Mouse (Mus musculus) spleen, embryonic (tissue): ENCODE measurements around the gene Lfng.

Experiments used
- CTCF ChIA-PET: fragments of 350-600 bp; sonication (Branson Sonifier 250); formaldehyde crosslinking; loops from one replicate; lab custom pipeline; 2022; lab: Charles Lee

The Lfng gene

DNA sequence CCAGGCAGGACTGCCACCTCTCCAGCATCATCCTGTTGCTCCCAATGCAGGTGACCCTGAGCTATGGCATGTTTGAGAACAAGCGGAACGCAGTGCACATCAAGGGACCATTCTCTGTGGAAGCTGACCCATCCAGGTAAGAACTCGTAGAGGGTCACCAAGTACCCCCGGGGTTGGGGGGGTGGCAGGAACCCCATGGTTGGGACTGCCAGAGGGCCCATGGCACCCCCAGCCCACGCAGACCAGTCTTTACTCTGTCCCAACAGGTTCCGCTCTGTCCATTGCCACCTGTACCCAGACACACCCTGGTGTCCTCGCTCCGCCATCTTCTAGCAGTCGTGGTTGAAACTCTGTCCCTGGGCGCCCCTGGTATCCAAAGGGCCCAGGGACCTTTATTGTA lies 7.0 kb downstream of the Lfng start:
- CTCF ChIA-PET: no interaction called here

DNA sequence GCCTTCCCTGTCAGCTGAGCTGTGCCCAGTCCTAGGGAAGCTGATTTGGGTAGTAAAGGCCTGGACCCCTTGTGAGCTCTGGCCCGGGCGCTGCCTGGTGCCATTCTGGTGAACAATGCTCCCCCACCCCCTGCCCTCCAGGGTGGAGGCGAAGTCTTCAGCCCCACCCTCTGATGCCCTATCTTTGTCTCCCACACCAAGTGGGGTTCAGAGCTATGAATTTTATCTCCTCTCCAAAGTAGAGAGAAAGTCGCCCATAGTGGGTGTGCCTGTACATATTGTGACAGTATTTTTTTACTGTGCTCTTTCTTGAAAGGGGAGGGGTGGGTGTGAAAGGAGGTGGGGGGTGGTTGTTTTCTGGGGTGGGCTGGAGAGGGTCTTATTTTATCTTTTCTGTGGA lies 7.7 kb downstream of the Lfng start:
- CTCF ChIA-PET: no interaction called here

GRCm38 (mm10) chr5:140615321-140616109 lies 8.4 kb downstream of the Lfng start:
- CTCF ChIA-PET: interaction anchor here (0.6 kb wide), 1 partner anchor 8 kb away, joined by 4 read pairs; no protein-coding TSS in a partner anchor

- CTCF ChIA-PET: interaction anchor here (0.6 kb wide), 1 partner anchor 8 kb away, joined by 4 read pairs; no protein-coding TSS in a partner anchor
Observed at GRCm38 (mm10) chr5:140616110-140616503, 9.0 kb downstream of the Lfng start.

GRCm38 (mm10) chr5:140616691-140617090 lies 9.6 kb downstream of the Lfng start:
- CTCF ChIA-PET: interaction anchor here (1.2 kb wide), 1 partner anchor 10 kb away, joined by 3 read pairs; the partner anchor contains the start of gene Lfng

DNA sequence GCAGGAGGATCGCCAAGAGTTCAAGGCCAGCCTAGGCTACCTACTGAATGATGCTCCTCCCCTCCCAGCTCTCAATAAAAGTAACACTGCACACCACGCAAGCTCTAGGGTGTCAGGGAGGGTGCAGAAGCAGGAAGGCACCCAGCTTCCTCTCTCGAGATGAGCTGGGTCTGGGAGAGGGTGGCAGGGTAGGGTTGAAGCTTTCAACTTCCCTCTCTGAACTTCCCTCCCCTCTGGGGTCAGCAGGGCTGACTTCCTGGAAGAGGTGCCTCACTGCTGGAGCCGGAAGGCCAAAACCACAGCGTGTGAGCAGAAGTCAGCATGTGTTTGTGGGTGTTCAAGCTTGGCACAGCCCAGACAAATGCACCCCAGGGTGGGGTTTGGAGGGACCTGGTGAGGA lies 10.6 kb downstream of the Lfng start:
- CTCF ChIA-PET: interaction anchor here (1.2 to 1.5 kb wide), 2 partner anchors 11 to 51 kb away, joined by 3 to 5 read pairs; partner anchors contain the start of gene Lfng

DNA sequence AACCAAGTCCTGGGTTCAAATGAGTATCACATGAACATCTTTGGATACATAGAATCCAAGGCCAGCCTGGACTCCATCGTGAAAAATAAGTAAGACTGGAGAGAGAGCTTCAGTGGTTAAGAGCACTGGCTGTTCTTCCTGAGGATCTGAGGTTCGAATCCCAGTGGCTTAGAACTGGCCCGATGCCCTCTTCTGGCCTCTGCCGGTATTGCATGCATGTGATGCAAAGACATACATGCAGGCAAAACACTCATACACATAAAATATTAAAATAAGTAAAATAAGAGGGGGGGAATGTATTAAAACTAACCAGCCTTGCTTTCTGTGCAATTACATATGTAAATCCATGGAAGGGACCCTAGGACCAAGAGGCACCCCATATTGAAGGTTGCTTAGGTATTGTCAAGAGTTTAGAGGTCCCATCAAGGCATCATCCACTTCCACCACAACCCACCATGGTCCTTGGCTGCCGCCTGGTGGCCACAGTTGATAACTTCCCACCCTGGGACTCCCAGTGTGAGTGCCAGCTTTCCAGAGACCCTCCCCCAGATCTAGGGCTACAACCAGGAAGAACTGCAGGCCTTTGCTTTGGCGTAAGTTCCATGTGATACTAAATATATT lies 12.1 kb downstream of the Lfng start:
- CTCF ChIA-PET: interaction anchor here (1.0 to 1.5 kb wide), 3 partner anchors 52 to 79 kb away, joined by 3 to 27 read pairs (median 5); no protein-coding TSS in a partner anchor

DNA sequence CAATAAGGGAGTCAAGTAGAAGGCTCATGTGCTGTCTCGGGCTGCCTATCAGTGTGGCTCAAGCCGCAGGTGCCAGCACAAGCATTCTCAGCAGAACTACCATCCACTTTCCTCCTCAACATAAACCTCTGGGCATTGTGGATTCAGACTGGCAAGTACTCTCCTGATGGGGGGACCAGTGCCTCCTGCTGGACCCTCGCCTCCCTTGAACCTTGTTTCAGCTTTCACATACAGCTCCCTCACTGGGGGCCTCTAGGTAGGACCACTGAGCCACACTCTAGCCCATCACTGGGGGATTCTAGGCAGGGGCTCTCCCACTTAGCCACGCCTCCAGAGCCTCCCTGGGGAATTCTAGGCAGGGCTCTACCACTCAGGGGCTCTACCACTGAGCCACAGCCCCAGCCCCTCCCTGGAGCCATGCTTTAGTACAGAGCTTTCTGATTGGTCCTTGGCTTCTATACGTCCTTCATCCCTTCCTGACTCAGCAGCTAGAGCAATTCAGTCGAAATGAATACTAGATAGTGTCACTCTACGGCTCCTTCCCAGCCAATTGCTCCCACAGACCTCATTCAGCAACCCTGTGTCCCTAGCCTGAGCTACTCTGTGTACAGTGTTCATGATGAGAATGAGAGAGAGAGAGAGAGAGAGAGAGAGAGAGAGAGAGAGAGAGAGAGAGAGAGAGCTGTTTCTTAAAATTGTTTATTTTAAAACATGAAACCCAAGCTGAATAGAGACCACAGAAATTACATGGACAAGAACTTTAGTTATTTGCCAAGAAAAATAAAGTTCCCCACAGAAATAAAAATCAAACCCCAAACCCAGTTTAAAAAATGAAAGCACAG lies 13.0 kb downstream of the Lfng start:
- CTCF ChIA-PET: interaction anchor here (1.0 kb wide), 1 partner anchor 80 kb away, joined by 27 read pairs; no protein-coding TSS in a partner anchor

DNA sequence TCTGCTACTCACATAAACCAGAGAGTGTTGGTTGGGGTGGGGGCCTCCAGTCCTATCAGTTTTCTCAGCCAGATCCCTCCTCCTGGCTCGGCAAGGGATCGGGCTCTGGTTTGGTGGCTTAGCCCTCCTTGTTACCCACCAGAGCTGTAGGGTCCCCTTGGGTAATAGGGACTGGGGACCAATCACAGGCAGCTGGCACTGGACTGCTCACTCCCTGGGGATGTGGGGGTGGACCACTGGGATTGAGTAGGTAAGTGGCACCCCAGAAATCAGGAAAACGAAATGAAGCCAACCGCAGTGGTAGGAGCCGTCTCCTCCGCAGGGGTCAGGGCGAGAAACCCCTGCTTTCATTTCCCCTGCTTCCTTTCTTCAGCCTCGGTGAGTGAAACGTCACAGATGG lies 14.0 kb downstream of the Lfng start:
- CTCF ChIA-PET: no interaction called here

- CTCF ChIA-PET: no interaction called here
Observed at GRCm38 (mm10) chr5:140621517-140621916, 14.4 kb downstream of the Lfng start.

DNA sequence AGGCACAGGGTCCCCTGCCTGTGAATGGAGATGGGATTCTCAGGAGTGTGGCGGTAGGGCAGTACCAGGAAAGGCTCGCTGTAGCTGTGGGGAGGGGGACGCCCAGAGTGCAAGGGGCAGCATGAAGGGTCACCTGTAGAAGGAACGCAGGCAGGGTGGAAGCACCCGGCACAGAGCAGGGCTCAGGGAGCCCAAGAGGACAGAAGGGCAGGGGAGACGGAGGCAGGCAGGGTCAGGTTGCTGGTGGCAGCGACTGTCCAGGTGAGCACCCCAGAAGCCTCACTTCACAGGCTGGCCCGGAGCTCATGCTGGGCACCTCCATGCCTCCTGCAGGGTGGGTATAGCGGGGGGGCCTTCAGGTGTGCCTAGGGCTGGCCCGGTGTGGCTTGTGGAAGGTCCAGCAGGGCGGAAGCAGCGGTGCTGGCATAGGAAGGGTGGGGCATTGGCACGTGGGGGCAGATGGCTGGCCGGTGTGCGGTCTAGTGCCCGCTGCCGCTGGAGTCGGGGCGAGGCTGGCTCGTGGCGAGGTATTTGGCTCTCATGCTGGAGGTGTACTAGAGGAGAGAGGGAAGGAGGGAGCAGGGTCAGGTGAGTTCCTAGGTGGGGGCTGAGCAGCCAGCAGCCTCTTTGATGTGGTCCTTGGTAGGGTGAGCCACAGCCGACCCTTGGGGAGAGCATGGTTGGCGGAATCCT lies 16.0 kb downstream of the Lfng start:
- CTCF ChIA-PET: no interaction called here

DNA sequence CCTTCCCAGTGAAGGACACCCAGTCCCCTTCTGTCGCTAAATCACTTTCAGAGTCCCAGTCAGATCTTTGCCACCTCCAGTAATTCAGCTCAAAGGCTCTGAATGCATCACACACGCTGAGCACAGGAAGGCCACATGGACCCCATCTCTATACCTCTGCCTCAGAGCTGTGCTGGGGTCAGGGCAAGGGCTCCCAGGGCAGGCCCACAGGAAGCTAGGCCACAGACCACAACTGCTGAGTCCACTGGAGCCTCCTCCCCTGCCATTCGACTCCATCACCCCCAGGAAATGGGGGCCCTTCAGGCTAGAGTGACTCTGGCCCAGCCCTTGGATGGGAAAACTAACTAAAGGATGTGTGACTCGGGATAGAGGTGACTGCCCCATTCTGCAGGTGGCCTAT lies 16.7 kb downstream of the Lfng start:
- CTCF ChIA-PET: no interaction called here

DNA sequence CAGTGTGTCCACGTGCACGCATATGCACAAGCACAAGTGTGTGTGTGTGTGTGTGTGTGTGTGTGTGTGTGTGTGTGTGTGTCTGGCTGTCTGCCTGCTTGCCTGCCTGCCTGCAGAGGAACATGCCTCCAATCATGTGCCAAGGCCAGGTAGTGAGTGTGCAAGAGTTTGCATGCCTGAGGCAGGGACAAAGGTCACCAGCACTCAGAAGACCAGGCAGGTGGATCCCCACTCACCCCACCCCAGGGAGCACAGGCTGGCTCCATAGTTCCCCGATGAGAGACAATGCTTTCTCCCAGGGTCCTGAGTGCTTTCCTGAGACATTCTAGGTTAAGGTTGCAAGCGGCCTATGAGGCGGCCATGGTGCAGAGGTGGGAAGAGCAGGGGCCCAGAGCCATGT lies 17.1 kb downstream of the Lfng start:
- CTCF ChIA-PET: no interaction called here

- CTCF ChIA-PET: no interaction called here
Observed at GRCm38 (mm10) chr5:140624961-140625360, 17.8 kb downstream of the Lfng start.

GRCm38 (mm10) chr5:140627580-140627979 lies 20.5 kb downstream of the Lfng start:
- CTCF ChIA-PET: no interaction called here

DNA sequence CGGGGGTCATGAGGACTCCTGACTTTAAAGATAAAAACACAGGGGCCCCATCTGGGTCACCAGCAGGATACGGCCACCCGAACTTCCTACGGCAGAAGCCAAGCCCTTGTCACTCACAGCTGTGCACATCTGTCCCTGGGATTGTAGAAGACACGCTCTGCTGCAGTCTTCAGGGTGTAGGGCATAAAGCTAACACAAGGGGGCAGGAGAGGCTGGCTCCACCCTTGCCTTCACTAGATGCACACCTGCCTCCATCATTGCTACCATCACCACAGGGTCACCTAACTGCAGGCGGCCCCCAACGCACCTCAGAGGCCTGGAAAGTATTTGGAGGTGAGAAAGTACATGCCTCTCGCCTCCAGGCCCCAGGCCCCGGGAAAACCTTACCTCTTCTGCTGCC lies 21.9 kb downstream of the Lfng start:
- CTCF ChIA-PET: no interaction called here

- CTCF ChIA-PET: interaction anchor here (1.2 kb wide), 1 partner anchor 11 kb away, joined by 4 read pairs; no protein-coding TSS in a partner anchor
Observed at GRCm38 (mm10) chr5:140633432-140633831, 26.3 kb downstream of the Lfng start.

DNA sequence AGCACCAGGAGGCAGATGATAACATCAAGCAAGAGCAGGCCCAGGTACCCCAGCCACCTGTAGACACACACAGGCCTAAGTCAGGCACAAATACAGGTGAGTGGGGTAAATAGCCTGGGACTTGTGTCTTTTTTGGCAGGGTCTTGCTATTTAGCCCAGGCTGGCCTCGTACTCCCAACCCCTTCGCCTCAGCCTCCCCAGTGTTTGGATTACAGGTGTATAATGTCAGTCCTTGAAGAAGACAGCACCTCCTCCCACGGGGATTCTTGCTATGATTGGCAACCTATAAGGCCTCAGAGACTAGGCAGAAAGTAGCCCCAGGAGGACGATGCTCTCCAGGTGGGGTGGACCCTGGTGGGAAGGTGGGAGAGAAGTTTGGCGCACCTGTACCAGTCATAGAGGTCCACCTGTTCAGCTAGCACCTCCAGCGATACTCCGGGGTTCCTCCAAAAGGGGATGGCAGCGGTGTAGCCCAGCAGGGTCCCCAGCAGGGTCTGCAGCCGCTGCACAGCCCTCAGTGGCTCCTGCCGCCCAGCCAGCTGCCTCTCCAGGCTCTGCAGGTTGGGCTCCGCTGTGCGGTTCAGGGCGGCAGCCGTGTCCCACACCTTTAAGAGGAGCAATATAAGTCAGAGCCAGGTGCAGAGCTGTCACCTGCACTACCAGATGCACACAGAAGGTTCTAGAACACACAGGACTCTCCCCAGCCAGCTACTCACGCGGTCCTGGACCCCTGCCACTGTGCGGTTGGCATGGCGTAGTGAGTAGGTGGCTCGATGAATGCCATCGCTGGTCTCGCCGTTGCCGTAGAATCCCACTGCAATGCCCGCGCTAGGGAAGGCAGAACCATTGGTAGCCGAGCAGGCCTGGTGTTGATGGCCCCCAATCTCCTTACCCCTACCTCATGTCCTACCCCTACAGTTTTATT lies 27.9 kb downstream of the Lfng start:
- CTCF ChIA-PET: interaction anchor here (0.6 kb wide), 1 partner anchor 180 kb away, joined by 7 read pairs; no protein-coding TSS in a partner anchor

GRCm38 (mm10) chr5:140636316-140637057 lies 29.4 kb downstream of the Lfng start:
- CTCF ChIA-PET: interaction anchor here (0.7 kb wide), 2 partner anchors 41 to 358 kb away, joined by 4 to 10 read pairs; no protein-coding TSS in a partner anchor
